Mouse (Mus musculus) hindbrain, embryonic 11.5 days (tissue): ENCODE measurements around the gene Prnd. TPM values are rescaled to one million over a fixed set of nuclear protein-coding genes. Genes with fewer than 3 reads are reported as not detected.
A peak's percentile ranks its signal among the peaks of the same experiment; 100 is the strongest.

Experiments used
- ATAC-seq: fragments of 200-750 bp; cut with Nextera tagmentation; 2 replicates; pipeline ENCODE4 v1.8.0; 2017; ENCODE audit warnings: mild to moderate bottlenecking, moderate TSS enrichment, moderate library complexity; ENCODE audit not compliant: low FRiP score
- DNase-seq: peaks from one replicate; pipeline ENCODE4 v3.0.0-alpha.2; 2015; ENCODE audit warnings: low spot score
- H3K27ac ChIP-seq: fragments of 300-500 bp; sonication (generic); 2 replicates; pipeline ENCODE4 v1.5.1; 2014; ENCODE audit warnings: mild to moderate bottlenecking, low read depth, low read length
- H3K27me3 ChIP-seq: fragments of 300-500 bp; sonication (generic); 2 replicates; pipeline ENCODE4 v1.6.1; 2014; ENCODE audit warnings: mild to moderate bottlenecking, low read length, moderate library complexity, mixed read lengths; ENCODE audit not compliant: control insufficient read depth, insufficient read depth
- H3K36me3 ChIP-seq: fragments of 300-500 bp; sonication (generic); 2 replicates; pipeline ENCODE4 v1.6.1; 2014; ENCODE audit warnings: mild to moderate bottlenecking, low read length, moderate library complexity, mixed read lengths; ENCODE audit not compliant: control insufficient read depth, insufficient read depth
- H3K4me1 ChIP-seq: fragments of 300-500 bp; sonication (generic); replicated peaks from 2 replicates; pipeline ENCODE4 v1.6.1; 2014; ENCODE audit warnings: low read length, mixed read lengths; ENCODE audit not compliant: control insufficient read depth, insufficient read depth
- H3K4me2 ChIP-seq: fragments of 300-500 bp; sonication (generic); replicated peaks from 2 replicates; pipeline ENCODE4 v1.6.1; 2014; ENCODE audit warnings: mild to moderate bottlenecking, low read depth, low read length
- H3K4me3 ChIP-seq: fragments of 300-500 bp; sonication (generic); 2 replicates; pipeline ENCODE4 v1.5.1; 2014; ENCODE audit warnings: low read depth, low read length
- H3K9ac ChIP-seq: fragments of 300-500 bp; sonication (generic); 2 replicates; pipeline ENCODE4 v1.6.1; 2014; ENCODE audit warnings: low read depth, low read length
- H3K9me3 ChIP-seq: fragments of 300-500 bp; sonication (generic); 2 replicates; pipeline ENCODE4 v1.6.1; 2016; ENCODE audit warnings: low read length; ENCODE audit not compliant: control insufficient read depth
- WGBS: fragments of 180-500 bp; shearing (Covaris S2); extraction: QIAGEN DNeasy Blood & Tissue Kit; methylation state at CpG from one replicate; pipeline ENCODE4 v1.1.7; 2014; 5-methylcytosine and 5-hydroxymethylcytosine counted together
- polyA plus RNA-seq: library from polyadenylated mRNA; unstranded; fragments of >200 nt; fragmentation: Nextera tagmentation; extraction: Ambion mirVana; gene quantifications from 2 replicates; pipeline ENCODE4 v1.2.1, GENCODE M21; 2014

Gene Prnd
- polyA plus RNA-seq, 1 experiment from 2014 or later = 8.2 TPM

- H3K4me3 ChIP-seq = no peak overlapping the region
- H3K9ac ChIP-seq = no peak overlapping the region
- no peaks in the 10 kb centered on the region for H3K27me3 ChIP-seq
- H3K27ac ChIP-seq = no peak overlapping the region
- no peak overlapping the region for H3K4me2 ChIP-seq
- H3K36me3 ChIP-seq = no peaks in the 10 kb centered on the region
- no peaks in the 10 kb centered on the region for H3K4me1 ChIP-seq
- ATAC-seq = no peak
- H3K9me3 ChIP-seq = no peaks in the 10 kb centered on the region
- WGBS = 55% methylated on average over 1 of the region's 1 CpGs
- DNase-seq = no peak
These were observed 41.8 kb upstream of the Prnd start for GRCm38 (mm10) chr2:131908906-131909305.

GRCm38 (mm10) chr2:131909683-131910572, 40.7 kb upstream of the Prnd start, which contains the start of the genes Prnp and Prn:
Gene Prnp (plus strand): TSS chr2:131909928.
Gene Prn (plus strand): TSS chr2:131909957.
- peak; percentile 95 for DNase-seq
- H3K4me2 ChIP-seq = peak within 1 kb of the TSS; percentile 81
- peak within 1 kb of the TSS; percentile 69 for H3K4me3 ChIP-seq
- H3K9ac ChIP-seq = peak within 1 kb of the TSS; percentile 88
- H3K27me3 ChIP-seq = no peaks in the 10 kb centered on the region
- H3K4me1 ChIP-seq = no peaks in the 10 kb centered on the region
- H3K9me3 ChIP-seq = no peaks in the 10 kb centered on the region
- peak; percentile 94 for ATAC-seq
- H3K27ac ChIP-seq = peak within 1 kb of the TSS; percentile 67
- WGBS = 6% methylated on average over 46 of the region's 52 CpGs
- no peaks in the 10 kb centered on the region for H3K36me3 ChIP-seq

GRCm38 (mm10) chr2:131910847-131911246, 39.8 kb upstream of the Prnd start:
- Histone ChIP-seq H3K9me3 (no peaks in the 10 kb centered on the region), H3K4me1 (no peaks in the 10 kb centered on the region), H3K4me3 (peak overlapping the region; percentile 69; the same call in 1 of the 2 replicates), H3K9ac (no peak overlapping the region), H3K36me3 (no peaks in the 10 kb centered on the region), H3K4me2 (peak overlapping the region; percentile 81), H3K27me3 (no peaks in the 10 kb centered on the region), H3K27ac (no peak overlapping the region)
- DNase-seq (no peak), ATAC-seq (no peak)
- WGBS = 57% methylated on average over 2 of the region's 2 CpGs

GRCm38 (mm10) chr2:131911341-131911740, 39.3 kb upstream of the Prnd start:
- ATAC-seq (no peak), DNase-seq (no peak)
- no peak overlapping the region for H3K4me3 ChIP-seq
- peak overlapping the region; percentile 81 for H3K4me2 ChIP-seq
- H3K36me3 ChIP-seq = no peaks in the 10 kb centered on the region
- no peaks in the 10 kb centered on the region for H3K9me3 ChIP-seq
- 49% methylated on average over 4 of the region's 4 CpGs for WGBS
- no peaks in the 10 kb centered on the region for H3K4me1 ChIP-seq
- no peaks in the 10 kb centered on the region for H3K27me3 ChIP-seq
- H3K27ac ChIP-seq = no peak overlapping the region
- no peak overlapping the region for H3K9ac ChIP-seq

DNA sequence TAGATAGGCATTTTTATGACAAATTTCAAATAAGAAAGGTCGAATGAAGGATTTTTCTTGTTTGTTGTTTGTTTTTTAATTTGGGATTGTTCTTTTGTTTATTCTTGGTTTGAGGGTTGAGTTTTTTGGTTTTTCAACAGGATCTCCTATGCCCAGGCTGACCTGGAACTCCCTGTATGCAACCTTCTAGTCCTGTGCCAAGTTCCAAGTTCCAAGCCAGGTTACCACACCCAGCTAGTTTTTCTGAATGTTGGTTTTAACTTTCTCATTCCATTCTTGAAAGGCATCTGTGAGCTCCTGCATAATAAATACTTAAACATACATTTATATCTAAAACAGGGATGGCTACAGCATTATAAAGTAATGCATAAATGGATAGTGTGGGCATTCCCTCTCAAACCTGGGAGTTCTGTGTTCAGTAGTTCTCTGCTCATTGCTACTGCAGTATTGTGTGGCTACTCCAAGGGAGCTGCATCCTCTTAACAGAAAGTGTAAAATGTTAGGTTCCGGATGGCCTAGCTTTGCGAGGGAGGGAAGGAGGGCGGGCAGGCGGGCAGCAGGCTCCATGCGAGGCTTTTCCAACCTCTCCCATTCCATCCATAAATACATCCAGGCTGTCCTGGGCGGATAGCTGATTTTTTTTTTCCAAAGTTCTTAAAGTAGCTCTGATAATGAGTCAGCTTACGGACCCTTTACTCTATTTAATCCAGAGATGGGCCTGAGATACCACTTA, 38.0 kb upstream of the Prnd start:
- Histone ChIP-seq H3K27me3 (no peaks in the 10 kb centered on the region), H3K27ac (no peak overlapping the region), H3K4me2 (no peak overlapping the region), H3K4me1 (no peaks in the 10 kb centered on the region), H3K4me3 (no peak overlapping the region), H3K9me3 (no peaks in the 10 kb centered on the region), H3K36me3 (no peaks in the 10 kb centered on the region), H3K9ac (no peak overlapping the region)
- no peak for ATAC-seq
- WGBS = 84% methylated on average over 8 of the region's 8 CpGs
- DNase-seq = no peak

DNA sequence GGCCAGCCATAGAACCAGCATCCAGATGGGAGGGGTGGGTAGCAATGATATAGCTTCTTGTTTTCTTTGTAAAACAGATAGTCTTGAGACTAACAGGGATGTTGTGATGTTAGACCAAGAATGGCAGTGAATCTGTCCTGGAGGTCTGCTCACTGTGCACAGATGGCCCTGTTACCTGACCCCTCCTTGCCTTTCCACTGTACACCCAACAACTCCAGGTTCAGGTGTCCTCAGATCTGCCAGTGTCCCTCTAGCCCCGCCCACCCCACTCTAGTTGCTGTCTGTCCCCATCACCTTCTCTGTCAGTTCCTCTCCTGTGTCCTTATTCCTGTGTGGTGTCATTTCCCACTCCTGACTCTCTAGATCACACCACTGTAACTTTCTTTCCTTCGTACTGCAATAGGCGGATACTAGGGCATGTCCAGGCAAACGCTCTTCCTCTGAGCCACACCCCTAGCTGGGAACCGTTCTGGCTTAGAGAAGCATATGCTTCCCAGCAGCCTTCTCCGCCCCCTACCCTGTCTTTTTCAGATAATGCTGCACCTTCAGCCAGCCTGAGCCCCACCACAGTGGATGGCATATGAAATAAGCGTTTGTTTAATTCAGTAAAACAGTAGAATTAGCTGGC, 18.3 kb upstream of the Prnd start:
- H3K9me3 ChIP-seq = no peaks in the 10 kb centered on the region
- no peak overlapping the region for H3K4me3 ChIP-seq
- H3K36me3 ChIP-seq = no peaks in the 10 kb centered on the region
- no peak for DNase-seq
- no peak overlapping the region for H3K27ac ChIP-seq
- no peaks in the 10 kb centered on the region for H3K4me1 ChIP-seq
- no peak for ATAC-seq
- no peak overlapping the region for H3K9ac ChIP-seq
- H3K4me2 ChIP-seq = no peak overlapping the region
- WGBS = 82% methylated on average over 7 of the region's 7 CpGs
- H3K27me3 ChIP-seq = no peaks in the 10 kb centered on the region

DNA sequence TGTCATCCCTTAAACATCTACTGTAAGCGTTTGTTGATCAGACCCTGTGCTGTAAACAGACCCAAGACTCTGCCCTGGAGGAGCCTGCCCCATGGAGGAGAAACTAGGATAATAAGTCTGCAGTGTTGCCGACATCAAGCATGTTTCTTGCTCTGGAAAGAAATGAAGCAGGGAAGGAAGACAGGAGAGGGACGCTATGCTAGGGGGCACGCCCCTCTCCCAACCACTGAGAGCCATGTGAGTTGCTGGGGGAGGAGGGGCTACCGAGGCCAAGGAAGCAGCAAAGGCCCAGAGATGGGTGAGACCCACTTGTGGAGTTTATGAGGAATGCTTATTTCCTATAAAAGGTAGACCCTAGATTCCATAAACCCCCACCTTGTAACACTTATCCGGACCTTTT, 17.6 kb upstream of the Prnd start:
- Histone ChIP-seq H3K4me1 (no peaks in the 10 kb centered on the region), H3K4me2 (no peak overlapping the region), H3K9ac (no peak overlapping the region), H3K36me3 (no peaks in the 10 kb centered on the region), H3K27ac (no peak overlapping the region), H3K27me3 (no peaks in the 10 kb centered on the region), H3K4me3 (no peak overlapping the region), H3K9me3 (no peaks in the 10 kb centered on the region)
- 47% methylated on average over 6 of the region's 6 CpGs for WGBS
- ATAC-seq (no peak), DNase-seq (no peak)

DNA sequence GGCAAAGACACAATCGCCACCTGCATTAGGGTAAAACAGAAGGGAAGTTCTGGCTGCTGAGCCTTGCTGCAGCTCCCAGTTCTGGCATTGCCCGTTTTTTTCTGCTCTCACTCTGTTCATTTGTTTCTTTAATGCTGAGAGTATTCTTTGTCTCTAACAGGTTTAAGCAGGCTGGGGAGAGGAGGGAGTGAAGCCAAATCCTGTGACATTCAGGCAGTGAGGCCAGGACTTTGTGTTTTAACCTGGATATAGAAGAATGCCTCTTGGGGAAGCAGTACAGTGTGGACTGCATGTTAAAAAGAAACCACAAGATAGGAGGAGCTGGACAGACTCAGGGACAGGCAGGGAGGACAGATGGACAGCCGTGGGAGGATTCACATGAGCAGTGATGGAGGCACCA, 17.1 kb upstream of the Prnd start:
- WGBS = 68% methylated on average over 3 of the region's 3 CpGs

More for the DNA sequence above, 17.1 kb upstream of the Prnd start:
- ATAC-seq (no peak), DNase-seq (no peak)
- Histone ChIP-seq H3K9ac (no peak overlapping the region), H3K27me3 (no peaks in the 10 kb centered on the region), H3K4me3 (no peak overlapping the region), H3K4me1 (no peaks in the 10 kb centered on the region), H3K4me2 (no peak overlapping the region), H3K36me3 (no peaks in the 10 kb centered on the region), H3K27ac (no peak overlapping the region), H3K9me3 (no peaks in the 10 kb centered on the region)
